Mouse (Mus musculus) embryo, embryonic 9.5 days (tissue): ENCODE data around the gene Iqcf5.
"Not testable (repeated sequence)": the region's sequence is repeated elsewhere in the genome, so short reads cannot be mapped to it uniquely, and the experiment has no call there.

Source experiments
- DNase-seq: peaks from one replicate; pipeline ENCODE4 v3.0.0-alpha.2; 2017; ENCODE audit errors: extremely low spot score

Gene Iqcf5

GRCm38 (mm10) chr9:106481676-106482075 is 32.7 kb upstream of the Iqcf5 start:
- DNase-seq, result no peak

- no peak for DNase-seq
Observed at GRCm38 (mm10) chr9:106482578-106483115, 31.7 kb upstream of the Iqcf5 start.

DNA sequence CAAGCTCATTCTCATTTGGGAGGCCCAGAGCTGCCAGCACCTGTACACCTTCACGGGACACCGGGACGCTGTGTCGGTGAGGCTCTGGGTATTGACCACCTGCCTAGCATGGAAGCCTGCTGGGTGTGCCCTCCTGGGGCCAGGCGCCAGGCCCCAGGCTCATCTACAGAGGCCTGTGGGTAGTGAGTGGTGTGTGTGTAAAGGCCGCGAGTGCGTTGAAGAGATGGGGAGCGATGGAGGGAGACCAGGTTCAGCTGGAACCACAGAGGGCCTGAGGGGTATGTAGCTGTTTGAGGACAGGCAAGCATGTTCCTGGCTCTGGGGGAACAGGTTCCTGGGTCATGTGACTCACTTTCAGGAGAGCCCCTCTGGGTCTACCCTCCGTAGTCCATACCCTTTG is 31.2 kb upstream of the Iqcf5 start:
- DNase-seq, result no peak

DNA sequence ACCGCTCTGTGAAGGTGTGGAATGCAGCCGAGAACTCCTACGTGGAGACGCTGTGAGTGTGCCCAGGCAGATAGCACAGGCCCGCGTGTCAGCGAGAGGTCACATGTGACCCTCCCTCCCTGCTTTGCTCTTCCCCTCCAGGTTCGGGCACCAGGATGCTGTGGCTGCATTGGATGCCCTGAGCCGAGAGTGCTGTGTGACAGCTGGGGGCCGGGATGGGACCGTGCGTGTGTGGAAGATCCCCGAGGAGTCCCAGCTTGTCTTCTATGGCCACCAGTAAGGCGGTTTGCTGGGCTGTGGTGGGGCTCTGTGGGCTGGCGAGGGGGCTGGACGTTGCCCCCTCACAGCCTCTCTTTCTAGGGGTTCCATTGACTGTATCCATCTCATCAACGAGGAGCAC is 30.8 kb upstream of the Iqcf5 start:
- DNase-seq, result no peak

DNA sequence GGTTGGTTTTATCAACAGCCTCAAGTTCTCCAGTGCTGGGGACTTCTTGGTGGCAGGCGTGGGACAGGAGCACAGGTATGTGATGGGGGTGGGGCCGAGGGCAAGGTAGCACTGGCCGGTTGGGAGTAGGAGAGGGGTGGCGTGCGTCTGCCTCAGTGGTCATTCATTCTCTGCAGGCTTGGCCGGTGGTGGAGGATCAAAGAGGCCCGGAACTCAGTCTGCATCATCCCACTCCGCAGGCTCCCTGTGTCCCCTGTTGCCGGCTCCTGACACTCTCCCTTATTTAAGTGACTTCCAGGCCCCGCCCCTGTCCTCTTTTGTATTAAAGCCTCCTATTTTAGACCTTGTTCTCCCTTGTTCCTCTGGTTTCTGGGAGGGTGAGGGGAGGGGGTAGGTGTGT is 29.3 kb upstream of the Iqcf5 start:
- no peak for DNase-seq

DNA sequence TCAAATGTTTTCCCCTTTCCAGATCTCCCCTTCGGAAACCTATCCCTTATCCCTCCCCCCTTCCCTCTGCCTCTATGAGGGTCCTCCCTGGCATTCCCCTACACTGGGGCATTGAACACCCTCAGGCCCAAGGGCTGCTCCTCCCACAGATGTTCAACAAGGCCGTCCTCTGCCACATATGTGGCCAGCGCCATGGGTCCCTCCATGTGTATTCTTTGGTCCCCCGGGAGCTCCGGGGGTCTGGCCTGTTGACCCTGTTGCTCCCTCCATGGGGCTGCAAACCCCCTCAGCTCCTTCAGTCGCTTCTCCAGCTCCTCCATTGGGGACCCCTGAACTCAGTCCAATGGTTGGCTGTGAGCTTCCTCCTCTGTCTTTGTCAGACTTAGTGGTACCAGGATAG is 26.8 kb upstream of the Iqcf5 start:
- not testable (repeated sequence) for DNase-seq

GRCm38 (mm10) chr9:106499667-106500066 is 14.7 kb upstream of the Iqcf5 start, which contains the start of gene Iqcf1:
Iqcf1 (plus strand) TSS chr9:106499967.
- no peak for DNase-seq

- no peak for DNase-seq
Observed at GRCm38 (mm10) chr9:106501846-106502245, 12.5 kb upstream of the Iqcf5 start.

DNA sequence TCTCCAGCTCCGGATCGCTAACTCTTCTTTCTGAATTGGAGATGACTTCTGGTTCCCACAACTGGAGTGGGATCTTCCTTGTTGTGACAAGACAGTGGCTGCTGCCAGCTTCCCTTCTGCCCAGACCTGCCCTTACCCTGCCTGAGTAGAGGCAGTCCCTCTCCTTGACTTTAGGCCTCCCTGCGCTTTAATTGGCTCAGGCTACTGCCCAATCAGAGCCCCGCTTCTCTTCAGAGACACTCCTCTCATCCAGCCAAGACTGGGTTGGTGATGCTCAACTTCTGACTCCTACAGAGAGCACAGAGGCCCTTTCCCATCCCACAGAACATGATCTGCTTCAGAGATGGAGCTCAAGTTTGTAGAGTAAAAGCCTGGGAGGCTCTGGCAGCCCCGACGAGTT is 10.1 kb upstream of the Iqcf5 start:
- DNase-seq, result no peak

- DNase-seq, result no peak
Observed at GRCm38 (mm10) chr9:106509356-106509755, 5.0 kb upstream of the Iqcf5 start.

- DNase-seq, result no peak
Observed at GRCm38 (mm10) chr9:106512729-106513450, 1.5 kb upstream of the Iqcf5 start.

- DNase-seq, result no peak
Observed at GRCm38 (mm10) chr9:106513566-106513965, 807 bp upstream of the Iqcf5 start.

GRCm38 (mm10) chr9:106519433-106519832 is 5.1 kb downstream of the Iqcf5 start:
- DNase-seq, result no peak

DNA sequence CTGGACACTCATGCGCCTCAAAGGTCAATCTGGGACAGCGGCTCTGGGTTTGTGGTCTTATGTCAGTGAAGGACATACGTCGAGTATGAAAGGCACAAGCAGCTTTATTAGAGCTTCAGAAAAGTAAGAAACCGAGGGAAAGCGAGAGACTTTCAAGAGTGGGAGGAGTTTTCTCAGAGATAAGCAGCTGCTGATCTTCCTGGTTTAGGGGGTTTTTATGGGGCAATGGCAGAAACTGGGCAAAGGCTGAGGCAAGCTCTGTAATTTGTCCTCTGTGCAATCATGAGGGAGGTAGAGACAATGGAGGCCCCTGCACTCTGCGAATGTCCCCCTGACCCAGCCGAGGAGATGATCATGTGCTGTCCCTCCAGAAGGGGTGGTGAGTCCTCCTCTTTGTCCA is 5.5 kb downstream of the Iqcf5 start:
- no peak for DNase-seq

DNA sequence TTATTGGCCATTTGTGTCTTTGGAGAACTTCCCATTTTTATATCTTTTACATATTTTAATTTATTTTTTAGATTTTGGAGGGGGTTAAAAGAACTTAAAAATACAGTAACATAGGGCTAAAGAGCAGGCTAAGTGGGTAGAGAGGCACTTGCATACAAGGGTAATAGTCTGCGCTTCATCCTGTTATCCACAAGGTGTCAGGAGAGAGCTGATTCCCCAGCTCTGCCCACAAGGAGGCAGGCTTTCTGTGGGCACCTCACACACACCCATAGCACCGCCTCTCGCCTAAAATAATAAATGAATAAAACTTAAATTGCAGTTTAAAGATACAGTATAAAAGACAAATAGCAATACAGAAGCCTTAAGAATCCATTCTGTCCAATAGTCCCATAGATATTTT is 17.5 kb downstream of the Iqcf5 start:
- DNase-seq, result peak; percentile 42

DNA sequence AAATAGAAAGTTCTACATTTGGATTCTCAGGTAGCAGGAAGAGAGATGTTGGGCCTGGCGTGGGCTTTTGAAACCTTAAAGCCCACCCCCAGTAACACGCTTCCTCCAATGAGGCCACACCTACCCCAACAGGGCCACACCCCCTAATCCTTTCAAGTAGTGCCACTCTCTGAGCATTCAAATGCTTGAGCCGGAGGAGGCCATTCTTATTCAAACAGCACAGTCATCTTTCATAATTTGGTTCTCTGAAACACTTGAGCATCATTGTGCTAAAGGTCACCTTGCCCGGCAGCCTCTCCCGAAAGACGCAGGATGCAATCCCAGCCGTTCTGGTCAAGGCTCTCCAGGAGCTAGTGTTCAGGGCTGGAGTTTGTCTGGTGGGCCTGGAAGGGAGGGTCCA is 19.9 kb downstream of the Iqcf5 start:
- DNase-seq, result no peak

DNA sequence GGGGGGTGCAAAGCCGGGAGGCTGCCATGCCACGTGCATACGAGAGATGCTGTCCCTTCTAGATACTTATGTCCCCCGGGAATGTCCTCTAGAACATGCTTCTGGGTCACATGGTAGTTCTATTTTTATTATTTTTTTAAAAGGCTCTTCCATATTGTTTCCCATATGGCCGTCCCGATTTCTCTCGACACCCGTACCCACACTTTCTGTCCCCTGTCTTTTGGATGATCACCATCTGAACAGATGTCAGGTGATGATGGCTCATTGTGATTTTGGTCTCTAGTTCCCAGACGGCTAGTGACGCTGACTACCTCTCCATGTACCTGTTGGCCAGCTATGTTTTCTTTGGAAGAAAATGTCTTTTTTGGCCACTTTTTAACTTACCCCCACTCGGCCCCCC is 20.6 kb downstream of the Iqcf5 start:
- DNase-seq, result no peak

GRCm38 (mm10) chr9:106561531-106561930 is 47.2 kb downstream of the Iqcf5 start, which contains the start of gene Iqcf3:
Iqcf3 (minus strand) TSS chr9:106561631.
- DNase-seq, result no peak

DNA sequence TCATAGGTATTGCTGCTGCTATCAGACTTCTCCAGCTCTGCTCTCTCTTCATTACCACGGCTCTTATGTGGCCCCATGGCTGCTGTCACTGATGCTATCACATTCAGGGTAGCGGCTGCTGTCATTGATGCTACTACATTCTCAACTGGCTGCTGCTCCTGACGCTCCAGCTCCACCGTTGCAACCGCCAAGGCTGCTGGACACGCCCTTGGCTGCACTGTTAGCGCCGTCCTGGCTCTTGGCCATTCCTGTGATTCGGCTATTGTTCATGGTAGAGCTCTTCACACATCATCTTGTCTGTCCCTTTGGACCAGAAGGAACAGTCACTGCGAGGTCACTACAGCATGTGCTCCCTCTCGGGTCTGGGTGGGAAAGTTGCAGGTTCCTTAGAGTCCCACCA is 47.9 kb downstream of the Iqcf5 start:
- no peak for DNase-seq

GRCm38 (mm10) chr9:106564025-106564424 is 49.7 kb downstream of the Iqcf5 start:
- no peak for DNase-seq
